Mouse (Mus musculus) liver, embryonic 14.5 days (tissue): ENCODE measurements around the gene Ptpa. TPM values are rescaled to one million over a fixed set of nuclear protein-coding genes. Genes with fewer than 3 reads are reported as not detected.

Experiments used
- ATAC-seq: fragments of 200-750 bp; cut with Nextera tagmentation; 2 replicates; pipeline ENCODE4 v1.8.0; 2017; ENCODE audit warnings: moderate number of reproducible peaks, mild to moderate bottlenecking, moderate library complexity; ENCODE audit not compliant: insufficient read depth
- DNase-seq, 3 experiments: peaks; one replicate each; pipeline ENCODE4 v3.0.0-alpha.2; 2012 to 2013; ENCODE audit warnings: low read depth in 3 of 3, low spot score in 3 of 3
- H3K27ac ChIP-seq: fragments of 300-500 bp; sonication (generic); 2 replicates; pipeline ENCODE4 v1.5.1; 2014; ENCODE audit warnings: moderate library complexity, mild to moderate bottlenecking, control low read depth, inconsistent platforms
- H3K27me3 ChIP-seq: fragments of 300-500 bp; sonication (generic); 2 replicates; pipeline ENCODE4 v1.6.1; 2014; ENCODE audit warnings: mild to moderate bottlenecking, low read length, moderate library complexity; ENCODE audit not compliant: control insufficient read depth, insufficient read depth
- H3K36me3 ChIP-seq: fragments of 300-500 bp; sonication (generic); replicated peaks from 2 replicates; pipeline ENCODE4 v1.6.1; 2014; ENCODE audit warnings: low read depth; ENCODE audit not compliant: control insufficient read depth, insufficient read depth
- H3K4me1 ChIP-seq, 2 experiments: fragments of 200-500 bp in 1 of 2; fragments of 300-500 bp in 1 of 2; sonication (generic) in 1 of 2; replicated peaks; 2 replicates each; pipeline ENCODE4 v1.6.1; 2012 to 2014; ENCODE audit warnings: antibody characterized with exemption in 1 of 2, inconsistent platforms in 1 of 2, low read length in 1 of 2; ENCODE audit not compliant: control insufficient read depth in 2 of 2, insufficient read depth in 2 of 2
- H3K4me2 ChIP-seq: fragments of 300-500 bp; sonication (generic); 2 replicates; pipeline ENCODE4 v1.6.1; 2014; ENCODE audit warnings: low read depth, mild to moderate bottlenecking, control low read depth, moderate library complexity
- H3K4me3 ChIP-seq, 2 experiments: fragments of 200-500 bp in 1 of 2; fragments of 300-500 bp in 1 of 2; sonication (generic) in 1 of 2; 2 replicates each; pipeline ENCODE4 v1.5.1; 2012 to 2014; ENCODE audit warnings: low read depth in 2 of 2, low read length in 2 of 2, mild to moderate bottlenecking in 2 of 2, control low read depth in 1 of 2, inconsistent platforms in 1 of 2, moderate library complexity in 1 of 2; ENCODE audit not compliant: insufficient read depth in 1 of 2
- H3K9ac ChIP-seq: fragments of 300-500 bp; sonication (generic); replicated peaks from 2 replicates; pipeline ENCODE4 v1.6.1; 2014; ENCODE audit warnings: mild to moderate bottlenecking, control low read depth, moderate library complexity
- H3K9me3 ChIP-seq: fragments of 300-500 bp; sonication (generic); 2 replicates; pipeline ENCODE4 v1.6.1; 2016; ENCODE audit warnings: low read length, mixed read lengths; ENCODE audit not compliant: control insufficient read depth
- CTCF ChIP-seq: IDR thresholded peaks from 2 replicates; pipeline ENCODE4 v1.5.1; 2016; ENCODE audit warnings: antibody characterized with exemption, low read depth, control low read depth
- EP300 ChIP-seq: IDR thresholded peaks from 2 replicates; pipeline ENCODE4 v1.6.1; 2016; ENCODE audit warnings: antibody characterized with exemption, low read depth
- WGBS: fragments of 180-500 bp; shearing (Covaris S2); extraction: QIAGEN DNeasy Blood & Tissue Kit; methylation state at CpG from one replicate; pipeline ENCODE4 v1.1.7; 2014; ENCODE audit not compliant: insufficient replicate concordance; 5-methylcytosine and 5-hydroxymethylcytosine counted together
- polyA plus RNA-seq, 2 experiments: library from polyadenylated mRNA; depleted of rRNA in 1 of 2; stranded (reverse) in 1 of 2; unstranded in 1 of 2; fragments of >200 nt; fragmentation: Nextera tagmentation in 1 of 2; extraction: Ambion mirVana in 1 of 2; gene quantifications; 2 replicates each; pipeline versions ENCODE4 v1.2.1 to v1.2.3; 2012 to 2014

The Ptpa gene
- polyA plus RNA-seq, 2 experiments = 63.3 to 78.2 TPM

DNA sequence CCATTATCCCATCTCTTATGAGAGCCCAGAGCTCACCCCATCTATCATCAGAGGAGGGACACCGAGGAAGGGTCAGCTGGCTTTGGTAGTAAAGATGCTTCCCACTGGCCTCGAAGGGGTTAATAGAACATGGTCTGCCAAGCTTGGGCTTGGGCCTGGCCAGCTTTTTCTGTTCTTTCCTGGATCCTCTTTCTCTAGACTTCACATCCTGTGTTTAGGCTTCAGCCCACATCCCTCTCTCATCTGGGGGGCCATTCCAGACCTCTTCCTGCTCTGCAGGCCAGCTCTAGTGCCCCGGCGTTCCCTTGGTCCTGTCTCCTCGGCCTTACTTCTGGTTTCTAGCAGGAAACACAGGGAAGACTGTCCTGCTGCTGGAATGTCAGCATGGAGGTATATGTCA, 28.2 kb downstream of the Ptpa start:
- TF ChIP-seq EP300 (no peak), CTCF (no peak)
- H3K4me1 ChIP-seq = peaks cover 3 to 25% of the 10 kb centered on the region in 2 experiments
- no peak overlapping the region for H3K4me3 ChIP-seq
- no peak overlapping the region for H3K4me2 ChIP-seq
- peaks cover 37% of the 10 kb centered on the region for H3K36me3 ChIP-seq
- ATAC-seq = no peak
- H3K9ac ChIP-seq = no peak overlapping the region
- 82% methylated on average over 5 of the region's 5 CpGs for WGBS
- no peaks in the 10 kb centered on the region for H3K9me3 ChIP-seq
- H3K27ac ChIP-seq = no peak overlapping the region
- no peak for DNase-seq
- no peaks in the 10 kb centered on the region for H3K27me3 ChIP-seq

DNA sequence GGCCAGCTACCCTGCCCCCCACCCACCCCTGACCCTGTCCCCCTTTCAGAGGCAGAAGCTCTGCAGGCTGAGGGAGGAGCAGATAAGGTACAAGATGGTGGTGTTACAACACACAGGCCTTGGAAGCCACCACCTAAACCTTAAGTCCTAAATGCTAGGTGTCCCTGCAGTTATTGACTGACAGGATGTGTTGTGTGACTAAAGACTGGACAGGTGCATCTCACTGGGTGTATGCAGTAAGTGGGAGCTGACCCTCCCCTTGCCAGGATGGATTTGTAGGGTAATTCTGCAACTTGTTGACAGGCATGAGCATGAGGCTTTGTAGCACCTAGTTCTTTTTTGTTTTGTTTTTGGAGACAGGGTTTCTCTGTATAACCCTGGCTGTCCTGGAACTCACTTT, 28.6 kb downstream of the Ptpa start:
- TF ChIP-seq CTCF = no peak
- no peak for TF ChIP-seq EP300
- H3K36me3 ChIP-seq = peaks cover 37% of the 10 kb centered on the region
- H3K9ac ChIP-seq = no peak overlapping the region

DNA sequence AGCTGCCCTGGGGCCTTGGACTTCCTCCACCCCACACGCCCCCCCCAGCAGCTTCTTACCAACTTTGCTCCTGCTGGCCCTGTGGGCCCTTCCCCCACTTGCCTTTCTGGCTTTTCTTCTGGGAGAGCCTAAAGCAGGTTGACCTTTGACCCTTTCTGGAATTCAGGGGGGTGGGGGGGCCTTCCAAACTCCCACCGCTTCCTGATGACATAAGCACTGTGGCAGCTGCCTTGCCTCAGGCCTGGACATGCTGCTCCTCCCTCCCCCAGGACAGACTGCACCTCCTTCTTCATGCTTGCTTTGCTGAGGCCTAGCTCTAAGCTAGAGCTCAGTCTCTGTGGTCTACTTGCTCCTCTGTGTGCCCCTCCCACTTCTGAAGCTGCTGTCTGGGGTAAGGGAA, 29.5 kb downstream of the Ptpa start:
- no peak for TF ChIP-seq CTCF
- no peak for TF ChIP-seq EP300
- Histone ChIP-seq H3K9me3 (no peaks in the 10 kb centered on the region), H3K27ac (no peak overlapping the region), H3K4me2 (no peak overlapping the region), H3K9ac (no peak overlapping the region), H3K36me3 (peaks cover 35% of the 10 kb centered on the region), H3K27me3 (no peaks in the 10 kb centered on the region), H3K4me1 (peaks cover 3 to 25% of the 10 kb centered on the region in 2 experiments), H3K4me3 (no peak overlapping the region)
- DNase-seq = no peak
- no peak for ATAC-seq
- WGBS = 76% methylated on average over 2 of the region's 2 CpGs

More for the DNA sequence above, 28.6 kb downstream of the Ptpa start:
- DNase-seq = no peak
- ATAC-seq = no peak
- H3K4me1 ChIP-seq = peaks cover 3 to 25% of the 10 kb centered on the region in 2 experiments
- H3K27ac ChIP-seq = no peak overlapping the region
- no peaks in the 10 kb centered on the region for H3K27me3 ChIP-seq
- H3K9me3 ChIP-seq = no peaks in the 10 kb centered on the region
- no peak overlapping the region for H3K4me3 ChIP-seq
- H3K4me2 ChIP-seq = no peak overlapping the region

DNA sequence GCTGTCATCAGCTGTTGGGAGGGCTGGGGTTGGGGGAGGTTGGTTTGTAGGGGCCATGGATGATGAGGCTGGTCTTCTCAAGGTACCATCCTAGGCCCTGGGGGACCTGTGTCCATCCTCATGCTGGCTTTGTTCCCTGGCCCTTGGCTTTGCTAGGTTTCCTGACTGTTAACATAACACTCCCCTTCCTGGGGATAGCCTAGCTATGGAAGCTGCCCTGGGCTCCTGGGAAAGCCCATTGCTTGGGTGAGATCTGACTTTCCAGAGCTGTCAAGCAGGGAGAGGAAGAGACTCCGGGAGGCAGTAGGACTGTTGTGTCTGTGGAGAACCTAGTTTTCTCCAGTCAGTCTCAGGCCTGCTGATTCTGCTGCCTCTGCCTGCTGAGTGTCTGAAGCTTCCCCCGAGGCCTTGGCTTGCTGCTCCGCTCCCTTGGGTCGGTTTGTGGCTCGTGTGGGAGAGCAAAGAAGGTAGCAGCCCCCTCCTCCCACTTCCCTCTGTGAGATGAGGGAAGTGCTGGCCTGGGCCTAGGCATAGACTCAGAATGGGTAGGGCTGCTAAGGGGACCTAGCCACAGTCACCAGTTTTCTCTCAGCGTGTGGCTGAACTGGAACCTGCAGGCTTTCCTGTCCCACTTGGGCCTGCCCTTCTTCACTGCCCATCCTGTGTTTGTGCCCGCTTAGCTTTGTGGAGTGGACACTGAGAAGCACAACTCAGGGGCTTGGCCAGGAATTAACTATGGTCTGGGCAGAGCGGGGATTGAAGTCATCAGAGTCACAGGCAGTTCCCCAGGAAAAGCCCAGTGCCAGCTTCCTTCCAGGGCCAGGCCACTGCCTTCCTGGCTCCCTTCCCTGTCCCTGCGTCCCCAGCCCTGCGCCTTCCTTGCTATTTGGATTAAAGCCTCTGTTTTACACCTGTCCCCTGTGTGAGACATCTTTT, 31.3 kb downstream of the Ptpa start:
- H3K4me1 ChIP-seq = peaks cover 0 to 15% of the 10 kb centered on the region in 2 experiments; a peak in 2 of 4 replicates
- no peak overlapping the region for H3K27ac ChIP-seq
- no peaks in the 10 kb centered on the region for H3K9me3 ChIP-seq
- TF ChIP-seq EP300 (no peak), CTCF (no peak)
- no peak overlapping the region for H3K4me3 ChIP-seq
- ATAC-seq (no peak), DNase-seq (no peak)
- no peak overlapping the region for H3K9ac ChIP-seq
- H3K36me3 ChIP-seq = peaks cover 31% of the 10 kb centered on the region
- 57% methylated on average over 10 of the region's 10 CpGs for WGBS
- no peak overlapping the region for H3K4me2 ChIP-seq
- H3K27me3 ChIP-seq = no peaks in the 10 kb centered on the region

GRCm38 (mm10) chr2:30448371-30448770, 32.5 kb downstream of the Ptpa start:
- Histone ChIP-seq H3K36me3 (peaks cover 22% of the 10 kb centered on the region), H3K4me2 (no peak overlapping the region), H3K27ac (no peak overlapping the region), H3K4me1 (peaks cover 0 to 6% of the 10 kb centered on the region in 2 experiments; a peak in 2 of 4 replicates), H3K9ac (no peak overlapping the region), H3K9me3 (no peaks in the 10 kb centered on the region), H3K27me3 (no peaks in the 10 kb centered on the region), H3K4me3 (no peak overlapping the region)
- TF ChIP-seq EP300 (no peak), CTCF (no peak)
- ATAC-seq (no peak), DNase-seq (no peak)
- WGBS = 87% methylated on average over 7 of the region's 7 CpGs
